Mouse (Mus musculus) B cell, adult 2 months (primary cell): Measurements from ENCODE around the gene Snrnp200.
"Not testable (repeated sequence)": the region's sequence is repeated elsewhere in the genome, so short reads cannot be mapped to it uniquely, and the experiment has no call there.

ENCODE experiments used
- DNase-seq, 2 experiments: peaks; one replicate each; pipeline ENCODE4 v3.0.0; 2022

Gene Snrnp200

GRCm38 (mm10) chr2:127254604-127255134 is 46.5 kb downstream of the Snrnp200 start:
- DNase-seq, result no peak

- DNase-seq, result no peak
These were observed 47.1 kb downstream of the Snrnp200 start for GRCm38 (mm10) chr2:127255294-127255693.

- DNase-seq, result no peak
These were observed 51.2 kb downstream of the Snrnp200 start for GRCm38 (mm10) chr2:127259340-127259739.

GRCm38 (mm10) chr2:127262480-127262879 is 54.3 kb downstream of the Snrnp200 start:
- DNase-seq, result no peak

GRCm38 (mm10) chr2:127267854-127268253 is 59.7 kb downstream of the Snrnp200 start:
- no peak for DNase-seq

GRCm38 (mm10) chr2:127269491-127270299 is 61.5 kb downstream of the Snrnp200 start, which contains the start of gene Stard7:
TSS of gene Stard7 (plus strand) at chr2:127270218.
- peak; percentile 91 to 92 for DNase-seq

GRCm38 (mm10) chr2:127270300-127271041 is 62.3 kb downstream of the Snrnp200 start:
- DNase-seq, result peak; percentile 83 to 86

- peak in 1 of 2 experiments; percentile 22 for DNase-seq
These were observed 62.9 kb downstream of the Snrnp200 start for GRCm38 (mm10) chr2:127271042-127271515.

GRCm38 (mm10) chr2:127272049-127272448 is 63.9 kb downstream of the Snrnp200 start:
- DNase-seq, result not testable (repeated sequence)

- DNase-seq, result peak; percentile 9 to 14
These were observed 64.6 kb downstream of the Snrnp200 start for GRCm38 (mm10) chr2:127272806-127273205.

- DNase-seq, result no peak
These were observed 66.4 kb downstream of the Snrnp200 start for GRCm38 (mm10) chr2:127274590-127274989.

- DNase-seq, result no peak
These were observed 67.5 kb downstream of the Snrnp200 start for GRCm38 (mm10) chr2:127275551-127276320.

GRCm38 (mm10) chr2:127278162-127278561 is 70.0 kb downstream of the Snrnp200 start:
- DNase-seq, result no peak
